Mouse (Mus musculus) intestine, postnatal 0 days (tissue): ENCODE results near the gene Hrasls. TPM values are rescaled to one million over a fixed set of nuclear protein-coding genes. Genes with fewer than 3 reads are reported as not detected.

Experiments used
- ATAC-seq: fragments of 200-750 bp; cut with Nextera tagmentation; 2 replicates; pipeline ENCODE4 v1.8.0; 2017; ENCODE audit warnings: mild to moderate bottlenecking, moderate TSS enrichment, moderate library complexity
- H3K27ac ChIP-seq: fragments of 300-500 bp; sonication (generic); 2 replicates; pipeline ENCODE4 v1.5.1; 2014; ENCODE audit warnings: mild to moderate bottlenecking, low read depth, low read length, moderate library complexity
- H3K27me3 ChIP-seq: fragments of 300-500 bp; sonication (generic); replicated peaks from 2 replicates; pipeline ENCODE4 v1.6.1; 2014; ENCODE audit warnings: low read length, mixed read lengths; ENCODE audit not compliant: control insufficient read depth, insufficient read depth
- H3K36me3 ChIP-seq: fragments of 300-500 bp; sonication (generic); 2 replicates; pipeline ENCODE4 v1.6.1; 2014; ENCODE audit warnings: mild to moderate bottlenecking, moderate library complexity; ENCODE audit not compliant: control insufficient read depth, insufficient read depth
- H3K4me1 ChIP-seq: fragments of 300-500 bp; sonication (generic); replicated peaks from 2 replicates; pipeline ENCODE4 v1.6.1; 2014; ENCODE audit warnings: antibody characterized with exemption, low read length, mixed read lengths; ENCODE audit not compliant: control insufficient read depth, insufficient read depth
- H3K4me2 ChIP-seq: fragments of 300-500 bp; sonication (generic); replicated peaks from 2 replicates; pipeline ENCODE4 v1.6.1; 2014; ENCODE audit warnings: low read depth, mild to moderate bottlenecking, moderate library complexity
- H3K4me3 ChIP-seq: fragments of 300-500 bp; sonication (generic); 2 replicates; pipeline ENCODE4 v1.5.1; 2014; ENCODE audit warnings: low read depth, low read length
- H3K9ac ChIP-seq: fragments of 300-500 bp; sonication (generic); 2 replicates; pipeline ENCODE4 v1.6.1; 2014; ENCODE audit warnings: mild to moderate bottlenecking, low read depth, low read length
- H3K9me3 ChIP-seq: fragments of 300-500 bp; sonication (generic); 2 replicates; pipeline ENCODE4 v1.6.1; 2016; ENCODE audit warnings: mixed run types; ENCODE audit not compliant: control insufficient read depth
- CTCF ChIP-seq: sonication (generic); IDR thresholded peaks from 2 replicates; pipeline ENCODE4 v1.5.1; 2016; ENCODE audit warnings: low read depth, mild to moderate bottlenecking, control low read depth, antibody characterized with exemption, moderate library complexity
- WGBS: fragments of 180-500 bp; shearing (Covaris S2); extraction: QIAGEN DNeasy Blood & Tissue Kit; methylation state at CpG from one replicate; pipeline ENCODE4 v1.1.7; 2014; 5-methylcytosine and 5-hydroxymethylcytosine counted together
- polyA plus RNA-seq: library from polyadenylated mRNA; unstranded; fragments of >200 nt; fragmentation: Nextera tagmentation; extraction: Ambion mirVana; gene quantifications from 2 replicates; pipeline ENCODE4 v1.2.1, GENCODE M21; 2015

Hrasls gene
- polyA plus RNA-seq: 0.07 and 0.14 TPM in 2 replicates

DNA sequence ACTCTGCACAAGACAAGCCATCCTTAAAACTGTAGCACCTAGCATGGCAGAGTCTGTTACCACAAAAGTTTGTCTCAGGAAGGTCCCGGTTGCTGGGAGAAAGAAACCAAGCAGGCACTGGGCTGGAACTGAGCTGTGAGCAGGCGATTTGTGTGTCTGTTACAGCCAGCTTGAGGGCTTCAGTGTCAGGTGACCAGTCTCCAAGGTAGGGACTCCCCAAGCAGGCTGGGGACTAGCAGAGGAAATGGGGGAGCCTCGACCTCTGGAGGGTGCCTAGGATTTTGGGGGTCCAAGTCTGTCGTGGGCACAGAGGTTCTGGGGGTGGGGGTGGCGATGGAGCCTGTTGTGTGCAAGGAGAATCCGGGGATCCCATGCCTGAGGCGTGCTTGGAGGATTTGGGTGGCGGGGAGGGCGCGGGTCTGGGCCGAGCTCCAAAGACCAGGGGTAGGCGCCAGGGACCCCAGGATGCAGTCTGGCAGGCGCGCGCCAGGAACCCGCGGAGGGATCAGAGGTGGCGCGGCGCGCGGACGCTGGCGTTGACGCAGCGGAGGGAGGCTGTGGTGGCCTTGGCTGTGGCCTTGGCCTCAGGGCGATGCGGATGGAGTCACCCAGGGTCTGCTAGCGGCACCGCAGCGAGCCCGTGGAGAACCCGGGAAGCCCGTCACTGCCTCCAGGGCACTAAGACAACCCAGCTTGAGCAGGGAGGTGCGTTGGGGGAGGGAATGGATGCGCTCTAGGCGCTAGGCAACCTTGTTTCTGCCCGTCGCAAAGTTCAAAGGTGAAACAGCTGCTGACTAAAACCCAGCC lies at the start of gene Hrasls:
TSS of gene Hrasls (plus strand) at position 91 of the 807 bp plus-strand sequence.
- Histone ChIP-seq H3K27ac (no peak within 1 kb of the TSS), H3K4me3 (peak within 1 kb of the TSS; percentile 18; the same call in 1 of the 2 replicates), H3K36me3 (no peaks in the 10 kb centered on the region), H3K9me3 (no peaks in the 10 kb centered on the region), H3K4me1 (no peaks in the 10 kb centered on the region), H3K4me2 (peak within 1 kb of the TSS; percentile 49), H3K27me3 (peaks cover 8% of the 10 kb centered on the region), H3K9ac (no peak within 1 kb of the TSS)
- no peak for ATAC-seq
- WGBS: 2% methylated on average over 38 of the region's 39 CpGs
- TF ChIP-seq CTCF: no peak

DNA sequence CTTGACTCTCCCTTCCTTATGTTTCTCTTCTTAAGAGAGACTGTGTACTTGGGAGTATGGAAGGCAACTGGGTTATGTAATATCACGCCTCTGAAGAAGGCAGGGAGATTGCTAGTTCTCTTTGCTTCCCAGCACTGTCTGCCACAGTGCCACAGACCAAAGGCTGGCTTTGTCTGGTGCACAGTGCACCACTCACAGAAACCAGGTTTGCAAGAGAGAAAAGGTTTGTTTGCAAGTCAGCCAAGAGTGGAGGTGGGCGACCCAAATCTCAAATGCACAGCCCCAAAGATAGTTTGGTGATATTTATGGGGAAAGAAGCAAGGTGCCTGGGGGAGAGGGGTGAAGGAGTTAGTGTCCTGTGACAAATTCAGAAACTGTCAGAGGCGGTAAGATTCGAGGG lies 47.2 kb upstream of the Hrasls start:
- TF ChIP-seq CTCF: no peak
- Histone ChIP-seq H3K27me3 (no peaks in the 10 kb centered on the region), H3K36me3 (no peaks in the 10 kb centered on the region), H3K4me1 (no peaks in the 10 kb centered on the region), H3K27ac (no peak overlapping the region), H3K9me3 (no peaks in the 10 kb centered on the region), H3K9ac (no peak overlapping the region), H3K4me3 (no peak overlapping the region), H3K4me2 (no peak overlapping the region)
- no peak for ATAC-seq
- 85% methylated on average over 4 of the region's 4 CpGs for WGBS

DNA sequence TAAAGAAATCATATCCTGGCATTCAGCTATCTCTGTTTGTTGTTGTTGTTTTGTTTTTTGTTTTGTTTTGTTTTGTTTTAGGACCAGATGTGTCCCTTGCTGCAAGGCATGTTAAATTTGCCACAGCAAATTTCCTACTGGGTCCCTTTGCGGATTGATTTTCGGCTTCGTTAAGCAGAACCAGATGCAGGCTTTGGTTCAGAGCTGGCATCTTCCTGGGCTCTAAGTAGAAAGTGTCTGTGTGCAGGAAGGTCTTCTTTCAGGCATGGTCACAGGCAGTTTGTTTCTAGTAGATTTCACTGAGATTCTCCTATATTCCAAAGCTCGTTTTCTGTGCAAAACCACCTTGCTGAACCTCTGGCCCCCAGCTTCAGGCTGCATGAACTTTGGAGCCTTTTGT lies 42.4 kb upstream of the Hrasls start:
- ATAC-seq: no peak
- Histone ChIP-seq H3K9me3 (no peaks in the 10 kb centered on the region), H3K27me3 (no peaks in the 10 kb centered on the region), H3K4me3 (no peak overlapping the region), H3K9ac (no peak overlapping the region), H3K4me1 (no peaks in the 10 kb centered on the region), H3K27ac (no peak overlapping the region), H3K36me3 (no peaks in the 10 kb centered on the region), H3K4me2 (no peak overlapping the region)
- WGBS: 83% methylated on average over 4 of the region's 4 CpGs
- TF ChIP-seq CTCF: no peak

DNA sequence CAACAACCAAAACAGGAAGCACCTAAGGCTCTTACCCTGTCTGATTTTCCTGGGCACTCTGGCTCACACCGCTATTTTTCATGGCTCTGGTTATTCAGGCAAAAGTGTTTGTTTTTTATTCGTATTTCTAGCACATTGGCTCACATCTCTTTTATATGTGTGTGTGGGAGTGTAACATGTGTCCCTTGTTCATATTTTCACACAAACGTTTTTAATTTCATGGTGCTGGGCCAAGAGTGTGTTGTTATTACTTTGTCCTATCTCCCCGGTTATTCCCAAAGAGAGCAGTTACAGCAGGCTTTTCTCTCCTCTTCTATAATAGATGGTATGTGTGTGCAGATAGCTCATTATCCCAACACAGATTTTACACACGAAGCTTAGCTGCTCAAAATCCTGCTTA lies 37.8 kb upstream of the Hrasls start:
- Histone ChIP-seq H3K27ac (no peak overlapping the region), H3K4me3 (no peak overlapping the region), H3K9ac (no peak overlapping the region), H3K4me2 (no peak overlapping the region), H3K4me1 (no peaks in the 10 kb centered on the region), H3K27me3 (no peaks in the 10 kb centered on the region), H3K9me3 (no peaks in the 10 kb centered on the region), H3K36me3 (no peaks in the 10 kb centered on the region)
- ATAC-seq: no peak
- WGBS: 81% methylated on average over 5 of the region's 5 CpGs
- TF ChIP-seq CTCF: no peak

DNA sequence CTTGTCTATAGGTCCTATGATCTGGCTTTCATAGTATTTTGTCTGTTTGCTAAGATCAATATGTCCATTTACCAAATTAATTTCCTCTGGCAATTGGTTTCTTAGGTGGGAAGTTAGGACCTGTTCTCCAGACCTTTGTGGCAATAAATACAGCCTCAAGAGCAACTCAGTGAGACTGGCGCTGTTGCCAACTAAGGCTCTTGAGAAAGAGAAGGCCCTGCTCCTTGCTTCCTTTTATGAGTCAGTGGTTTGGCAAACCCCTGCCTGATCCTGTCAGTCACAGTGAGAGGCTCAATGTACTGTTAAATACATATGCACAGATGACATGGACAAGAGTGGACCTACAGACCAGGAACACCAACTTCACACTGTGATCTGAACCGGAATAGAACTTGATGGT lies 36.3 kb upstream of the Hrasls start:
- Histone ChIP-seq H3K9me3 (no peaks in the 10 kb centered on the region), H3K4me3 (no peak overlapping the region), H3K27me3 (no peaks in the 10 kb centered on the region), H3K4me1 (no peaks in the 10 kb centered on the region), H3K9ac (no peak overlapping the region), H3K4me2 (no peak overlapping the region), H3K36me3 (no peaks in the 10 kb centered on the region), H3K27ac (no peak overlapping the region)
- ATAC-seq: no peak
- no peak for TF ChIP-seq CTCF
- 93% methylated on average over 2 of the region's 2 CpGs for WGBS

DNA sequence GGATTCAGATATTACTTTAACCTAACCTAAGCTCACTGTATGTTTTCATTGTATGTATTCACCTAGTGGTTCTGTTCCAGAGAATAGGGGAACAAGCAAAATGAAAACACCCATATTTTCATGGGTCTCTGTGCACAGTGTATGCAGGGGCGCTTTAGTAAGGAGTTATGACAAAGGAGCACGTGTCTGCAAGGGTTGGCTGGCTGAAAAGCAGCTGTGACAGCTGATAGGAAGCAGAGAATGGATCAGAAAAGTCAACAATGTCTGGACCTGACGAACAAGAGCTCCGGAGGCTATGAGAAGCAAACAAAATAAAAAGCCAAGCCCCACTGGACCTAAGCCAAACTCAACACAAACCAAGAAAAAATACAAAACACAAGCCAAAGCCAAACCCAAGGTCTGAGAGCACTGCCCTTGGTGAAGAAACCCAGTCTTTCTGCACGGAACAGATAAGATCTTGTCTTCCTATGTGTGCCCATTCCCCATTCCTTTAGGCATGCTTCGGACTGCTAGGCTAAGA lies 34.6 kb upstream of the Hrasls start:
- Histone ChIP-seq H3K4me3 (no peak overlapping the region), H3K4me1 (no peaks in the 10 kb centered on the region), H3K9ac (no peak overlapping the region), H3K4me2 (no peak overlapping the region), H3K27ac (no peak overlapping the region), H3K9me3 (no peaks in the 10 kb centered on the region), H3K36me3 (no peaks in the 10 kb centered on the region), H3K27me3 (no peaks in the 10 kb centered on the region)
- TF ChIP-seq CTCF: no peak
- no peak for ATAC-seq
- 44% methylated on average over 6 of the region's 6 CpGs for WGBS
